In genomic region chr7:4732968-4733392, GRCm38 (mm10) we compare ENCODE assay signal across 15 mouse cellular contexts. TPM values are rescaled to one million over a fixed set of nuclear protein-coding genes. Genes with fewer than 3 reads are reported as not detected.
DNase-seq lines count a peak whose midpoint lies in the region; ATAC-seq lines count a peak whose summit lies in the region.
"Had no signal": no experiment of that assay in that cellular context is flagged by ENCODE, and none has a peak within 500 bp of the region (broad histone marks: within the 10 kb centered on the region; RNA-seq: fewer than 3 reads in every experiment).

No protein-coding gene starts in this region.

- peak; percentile 73; the same call in 1 of the 2 replicates for ATAC-seq in intestine, embryonic 14.5 days (replicated peaks; ENCODE audit: low FRiP score, low TSS enrichment, low read depth)
- peak; percentile 82 for ATAC-seq in liver, embryonic 11.5 days (replicated peaks; ENCODE audit: low FRiP score)

- H3K9ac ChIP-seq in intestine, embryonic 14.5 days (ENCODE audit: low read length) = no peak overlapping the region
- no peak overlapping the region for H3K9ac ChIP-seq in liver, embryonic 11.5 days (ENCODE audit: low read depth, low read length)
- H3K9ac ChIP-seq: limb, embryonic 13.5 days had no signal

- H3K4me1 ChIP-seq in intestine, embryonic 14.5 days (replicated peaks; ENCODE audit: control insufficient read depth, insufficient read depth, low read length) = no peaks in the 10 kb centered on the region
- peaks cover 3% of the 10 kb centered on the region for H3K4me1 ChIP-seq in liver, embryonic 11.5 days (replicated peaks; ENCODE audit: control insufficient read depth, insufficient read depth, low read length)
- H3K4me1 ChIP-seq: hindbrain, embryonic 10.5 days; limb, embryonic 13.5 days had no signal

- peak; percentile 46 for DNase-seq in adrenal gland, postnatal 10 days
- no peak for DNase-seq in adrenal gland, adult 8-10 months
- DNase-seq in intestine, embryonic 14.5 days (ENCODE audit: low spot score) = no peak
- DNase-seq in liver, embryonic 11.5 days (ENCODE audit: low spot score) = no peak
- peak; percentile 47 for DNase-seq in yolk sac, embryonic 10.5 days (ENCODE audit: low spot score)
- no peak for DNase-seq in spleen, adult 18-20 months
- DNase-seq in layer of hippocampus, adult 8-10 months (ENCODE audit: low spot score in 2 of 2) = no peak
- no peak for DNase-seq in embryo, embryonic 10 days (ENCODE audit: low spot score)
- DNase-seq: cerebellum, postnatal 25 days had no signal

- H3K4me2 ChIP-seq in intestine, embryonic 14.5 days (ENCODE audit: low read length) = no peak overlapping the region
- peak overlapping the region; percentile 6; the same call in 1 of the 2 replicates for H3K4me2 ChIP-seq in liver, embryonic 11.5 days
- H3K4me2 ChIP-seq: limb, embryonic 13.5 days had no signal

- no peaks in the 10 kb centered on the region for H3K9me3 ChIP-seq in intestine, embryonic 14.5 days (ENCODE audit: control insufficient read depth, low read length)
- no peaks in the 10 kb centered on the region for H3K9me3 ChIP-seq in liver, embryonic 11.5 days (ENCODE audit: control insufficient read depth, low read length)
- H3K9me3 ChIP-seq: hindbrain, embryonic 10.5 days; limb, embryonic 13.5 days; megakaryocyte, embryonic 14.5 days had no signal

- no peak overlapping the region for H3K27ac ChIP-seq in intestine, embryonic 14.5 days (ENCODE audit: low read depth)
- H3K27ac ChIP-seq in liver, embryonic 11.5 days (ENCODE audit: low read depth, low read length) = no peak overlapping the region
- H3K27ac ChIP-seq: hindbrain, embryonic 10.5 days; limb, embryonic 13.5 days had no signal

- 60% methylated on average over 6 of the region's 6 CpGs for WGBS in intestine, embryonic 14.5 days
- 41% methylated on average over 6 of the region's 6 CpGs for WGBS in liver, embryonic 11.5 days

- no peaks in the 10 kb centered on the region for H3K27me3 ChIP-seq in intestine, embryonic 14.5 days (replicated peaks; ENCODE audit: control insufficient read depth, insufficient read depth, low read length)
- no peaks in the 10 kb centered on the region for H3K27me3 ChIP-seq in liver, embryonic 11.5 days (replicated peaks; ENCODE audit: control insufficient read depth, insufficient read depth, low read length)
- H3K27me3 ChIP-seq: megakaryocyte, embryonic 14.5 days had no signal

- no peaks in the 10 kb centered on the region for H3K36me3 ChIP-seq in intestine, embryonic 14.5 days (ENCODE audit: control insufficient read depth, insufficient read depth, low read length)
- no peaks in the 10 kb centered on the region for H3K36me3 ChIP-seq in liver, embryonic 11.5 days (ENCODE audit: control insufficient read depth, insufficient read depth, low read length)
- H3K36me3 ChIP-seq: hindbrain, embryonic 10.5 days; limb, embryonic 13.5 days had no signal

- no peak overlapping the region for H3K4me3 ChIP-seq in intestine, embryonic 14.5 days (ENCODE audit: low read depth, low read length)
- no peak overlapping the region for H3K4me3 ChIP-seq in liver, embryonic 11.5 days (ENCODE audit: low read depth, low read length)
- H3K4me3 ChIP-seq: hindbrain, embryonic 10.5 days; limb, embryonic 13.5 days; megakaryocyte, embryonic 14.5 days; myocyte had no signal

RNA-seq across cellular contexts. Expression of gene Kmt5c, which starts 6.9 kb away (rescaled TPM):
- 10 to 100 TPM; 54.5 to 98.2 TPM for total RNA-seq in adrenal gland, postnatal 10 days (2021)
- 10 to 100 TPM; 31.0 to 59.8 (median 43.8) TPM for total RNA-seq in adrenal gland, adult 8-10 months (2022)
- polyA plus RNA-seq in intestine, embryonic 14.5 days (2014; fragmentation: Nextera tagmentation; extraction: Ambion mirVana) = 63.6 and 66.9 TPM in 2 replicates
- polyA plus RNA-seq in liver, embryonic 11.5 days (2014; fragmentation: Nextera tagmentation; extraction: Ambion mirVana) = 88.8 and 97.1 TPM in 2 replicates
- 10 to 100 TPM; 26.1 to 39.8 (median 33.0) TPM for total RNA-seq in layer of hippocampus, adult 8-10 months (2022)

RNA-seq across cellular contexts. Expression of gene Tmem150b, which starts 7.9 kb away (rescaled TPM):
- under 1 TPM; 0.21 to 0.27 TPM for total RNA-seq in adrenal gland, postnatal 10 days (2021)
- 1 to 10 TPM in 1 of 4 experiments, under 1 TPM in 3; 0.49 to 1.1 (median 0.73) TPM for total RNA-seq in adrenal gland, adult 8-10 months (2022)
- polyA plus RNA-seq in intestine, embryonic 14.5 days (2014; fragmentation: Nextera tagmentation; extraction: Ambion mirVana) = 0.66 and 0.85 TPM in 2 replicates
- 0.16 TPM in 1 of 2 replicates, not detected in the other for polyA plus RNA-seq in liver, embryonic 11.5 days (2014; fragmentation: Nextera tagmentation; extraction: Ambion mirVana)
- total RNA-seq in layer of hippocampus, adult 8-10 months (2022) = under 1 TPM in 2 of 4 experiments, not detected in 2; 0.27 to 0.36 TPM
- total RNA-seq: layer of hippocampus, postnatal 10 days had no signal

RNA-seq across cellular contexts. Expression of gene Cox6b2, which starts 19.9 kb away (rescaled TPM):
- total RNA-seq in adrenal gland, postnatal 10 days (2021) = 10 to 100 TPM; 28.5 to 39.2 TPM
- total RNA-seq in adrenal gland, adult 8-10 months (2022) = 10 to 100 TPM in 1 of 4 experiments, 1 to 10 TPM in 3; 5.1 to 10.3 (median 9.1) TPM
- polyA plus RNA-seq in intestine, embryonic 14.5 days (2014; fragmentation: Nextera tagmentation; extraction: Ambion mirVana) = 54.1 and 61.8 TPM in 2 replicates
- polyA plus RNA-seq in liver, embryonic 11.5 days (2014; fragmentation: Nextera tagmentation; extraction: Ambion mirVana) = 111 and 116 TPM in 2 replicates
- total RNA-seq in layer of hippocampus, adult 8-10 months (2022) = 10 to 100 TPM in 1 of 4 experiments, 1 to 10 TPM in 3; 6.0 to 13.0 (median 7.4) TPM

RNA-seq across cellular contexts. Expression of gene Fam71e2, which starts 38.1 kb away (rescaled TPM):
- not detected for total RNA-seq in adrenal gland, postnatal 10 days (2021)
- total RNA-seq in adrenal gland, adult 8-10 months (2022) = not detected
- not detected in 2 replicates for polyA plus RNA-seq in intestine, embryonic 14.5 days (2014; fragmentation: Nextera tagmentation; extraction: Ambion mirVana)
- not detected in 2 replicates for polyA plus RNA-seq in liver, embryonic 11.5 days (2014; fragmentation: Nextera tagmentation; extraction: Ambion mirVana)
- total RNA-seq in layer of hippocampus, adult 8-10 months (2022) = not detected
- total RNA-seq: heart, adult 8-10 months; layer of hippocampus, postnatal 10 days had no signal
- polyA plus RNA-seq: hindbrain, embryonic 10.5 days; limb, embryonic 13.5 days; myocyte had no signal

RNA-seq across cellular contexts. Expression of gene Brsk1, which starts 42.6 kb away (rescaled TPM):
- 10 to 100 TPM in 1 of 2 experiments, 1 to 10 TPM in 1; 7.5 to 11.8 TPM for total RNA-seq in adrenal gland, postnatal 10 days (2021)
- 1 to 10 TPM; 4.2 to 8.0 (median 7.4) TPM for total RNA-seq in adrenal gland, adult 8-10 months (2022)
- polyA plus RNA-seq in intestine, embryonic 14.5 days (2014; fragmentation: Nextera tagmentation; extraction: Ambion mirVana) = 1.7 and 1.9 TPM in 2 replicates
- 0.66 and 1.0 TPM in 2 replicates for polyA plus RNA-seq in liver, embryonic 11.5 days (2014; fragmentation: Nextera tagmentation; extraction: Ambion mirVana)
- total RNA-seq in layer of hippocampus, adult 8-10 months (2022) = 100 to 1,000 TPM; 314 to 327 (median 325) TPM

Comparison
In these comparisons a context has a peak if more than half of its experiments do, and no peak if none do; other contexts are left out.
1. DNase-seq: peak in adrenal gland, postnatal 10 days (single experiment) and yolk sac, embryonic 10.5 days (single experiment); none in adrenal gland, adult 8-10 months (single experiment), intestine, embryonic 14.5 days (single experiment), liver, embryonic 11.5 days (single experiment), spleen, adult 18-20 months (0 of 2), layer of hippocampus, adult 8-10 months (0 of 2) and embryo, embryonic 10 days (single experiment).